Mouse (Mus musculus): ENCODE results near the gene Sco1. TPM values are rescaled to one million over a fixed set of nuclear protein-coding genes. Genes with fewer than 3 reads are reported as not detected.
"Not testable (repeated sequence)": the region's sequence is repeated elsewhere in the genome, so short reads cannot be mapped to it uniquely, and the experiment has no call there.

Sco1 gene
- total RNA-seq (2021) = 10 to 100 TPM in 1 of 2 experiments, 1 to 10 TPM in 1; 9.9 to 12.0 TPM

DNA sequence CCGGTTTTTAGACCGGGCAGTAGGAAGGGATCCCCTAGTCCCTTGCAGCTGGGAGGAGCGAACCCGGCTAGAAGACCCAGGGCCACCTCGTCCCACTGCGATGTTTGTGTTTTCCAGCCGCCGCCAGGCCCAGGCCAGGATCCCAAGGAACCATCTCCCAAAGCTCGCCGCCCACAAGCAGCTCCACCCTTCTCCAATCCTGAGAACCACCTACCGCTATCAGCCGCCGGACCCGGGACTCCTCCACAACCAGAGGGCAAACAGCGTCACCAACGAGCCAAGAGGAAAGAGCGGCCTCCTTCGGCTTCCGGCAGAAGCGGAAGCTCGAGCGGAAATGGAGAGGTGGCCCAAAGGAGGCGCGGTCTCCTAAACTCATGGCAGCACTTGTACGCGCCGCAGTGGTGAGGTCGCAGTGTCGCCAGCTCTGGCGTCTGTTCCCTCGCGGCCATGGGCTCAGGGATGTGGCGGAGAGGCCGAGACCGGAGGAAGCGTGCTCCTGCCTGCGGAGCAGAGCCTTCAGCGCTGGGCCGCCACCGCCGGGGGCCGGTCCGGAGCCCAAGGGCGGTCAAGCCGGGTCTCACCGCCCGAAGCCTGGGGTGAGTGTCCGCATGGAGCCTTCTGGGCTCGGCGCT is at the start of gene Sco1, which contains the start of gene Adprm:
Gene Sco1 (plus strand): TSS at position 350 of the 632 bp plus-strand sequence.
Gene Adprm (minus strand): TSS at position 274 of the 632 bp plus-strand sequence.
- peak; percentile 85 for DNase-seq
- intact Hi-C loops (cut with DNase I) = no loop called here

- intact Hi-C loops (cut with DNase I) = no loop called here
- peak; percentile 70 for DNase-seq
Observed at GRCm38 (mm10) chr11:67002911-67003310, 49.6 kb upstream of the Sco1 start.

- peak; percentile 74 for DNase-seq
- intact Hi-C loops (cut with DNase I) = no loop called here
Observed at GRCm38 (mm10) chr11:67007961-67008360, 44.5 kb upstream of the Sco1 start.

- intact Hi-C loops (cut with DNase I) = no loop called here
Observed at GRCm38 (mm10) chr11:67008528-67008927, 43.9 kb upstream of the Sco1 start.

DNA sequence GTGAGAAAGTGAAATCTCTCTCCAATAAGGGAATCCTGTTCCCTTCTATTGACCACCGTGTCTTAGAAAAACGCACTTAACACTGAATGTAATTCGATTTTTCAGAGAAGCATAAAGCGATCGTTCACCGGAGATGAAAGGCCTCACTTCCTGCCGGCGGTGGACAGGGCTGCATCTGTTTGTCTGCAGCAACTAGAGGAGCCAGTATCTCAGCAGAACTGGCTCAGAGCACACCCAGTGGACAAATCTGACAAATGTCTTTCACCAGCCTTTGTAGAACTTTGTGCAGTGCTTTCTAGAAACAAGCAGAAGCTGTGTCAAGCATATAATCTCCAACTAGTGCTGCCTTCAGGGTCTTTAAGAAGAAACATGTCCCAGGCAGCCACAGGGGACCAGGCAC is 42.0 kb upstream of the Sco1 start:
- peak; percentile 44 for DNase-seq
- intact Hi-C loops (cut with DNase I) = no loop called here

More at GRCm38 (mm10) chr11:67008528-67008927, 43.9 kb upstream of the Sco1 start:
- no peak for DNase-seq

- DNase-seq = no peak
- intact Hi-C loops (cut with DNase I) = no loop called here
Observed at GRCm38 (mm10) chr11:67011635-67012034, 40.8 kb upstream of the Sco1 start.

- DNase-seq = no peak
- intact Hi-C loops (cut with DNase I) = no loop called here
Observed at GRCm38 (mm10) chr11:67017801-67018591, 34.5 kb upstream of the Sco1 start.

DNA sequence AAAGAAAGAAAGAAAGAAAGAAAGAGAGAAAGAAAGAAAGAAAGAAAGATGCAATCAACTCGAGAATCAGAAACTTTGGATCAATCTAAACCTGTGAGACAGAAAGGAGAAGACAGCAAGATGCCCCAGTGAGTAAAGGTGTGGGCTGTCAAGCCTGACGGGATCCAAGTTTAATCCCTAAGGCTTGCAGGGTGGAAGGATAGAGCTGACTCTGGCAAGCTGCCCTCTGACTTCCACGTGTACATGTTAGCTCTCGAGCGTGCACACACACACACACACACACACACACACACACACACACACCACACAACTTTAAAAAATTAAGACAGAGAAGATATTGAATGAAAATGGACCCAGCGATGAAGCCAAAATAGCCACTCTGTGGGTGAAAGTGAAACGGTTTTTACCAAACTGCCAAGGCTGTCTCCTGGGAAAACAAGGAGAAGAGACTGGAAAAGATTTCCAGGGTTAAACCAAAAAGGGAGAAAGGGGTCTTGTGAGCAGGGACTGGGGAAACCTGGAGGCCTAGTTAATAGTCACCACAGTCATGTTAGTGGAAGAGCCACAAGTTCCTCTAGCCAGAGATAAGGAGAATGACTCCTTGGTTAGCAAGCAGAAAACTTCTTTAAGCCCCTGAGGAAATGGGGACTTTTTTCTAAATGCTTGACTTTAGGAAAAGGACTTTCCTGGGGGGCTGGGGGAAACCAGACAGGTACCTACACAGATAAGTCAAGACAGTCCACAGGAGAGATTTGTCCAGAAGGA is 32.6 kb upstream of the Sco1 start:
- intact Hi-C loops (cut with DNase I) = loop anchor here (2.0 kb wide), 2 partner anchors 113 to 1199 kb away; no protein-coding TSS in a partner anchor

DNA sequence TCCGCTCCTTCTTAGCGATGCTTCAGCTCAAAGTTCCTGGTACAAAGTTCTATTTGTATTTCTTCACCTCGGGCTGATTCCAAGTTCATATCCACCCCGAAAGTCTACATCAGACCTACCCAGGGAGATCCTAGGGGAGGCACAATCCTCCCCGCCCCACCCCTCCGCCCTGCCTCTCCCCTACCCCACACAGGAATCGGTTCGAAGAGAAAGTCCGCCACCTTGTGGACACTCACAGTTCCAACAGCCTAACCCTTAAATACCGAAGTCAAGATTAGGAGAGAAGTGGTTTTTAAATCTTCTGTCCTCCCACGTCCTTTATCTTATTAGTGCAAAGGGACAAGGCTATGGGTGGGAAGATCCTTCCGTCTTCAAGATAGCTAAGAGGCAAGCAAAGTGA is 31.5 kb upstream of the Sco1 start:
- intact Hi-C loops (cut with DNase I) = loop anchor here (2.0 kb wide), 2 partner anchors 114 to 1200 kb away; no protein-coding TSS in a partner anchor
- DNase-seq = peak; percentile 78

More for the DNA sequence above, 32.6 kb upstream of the Sco1 start:
- no peak for DNase-seq

DNA sequence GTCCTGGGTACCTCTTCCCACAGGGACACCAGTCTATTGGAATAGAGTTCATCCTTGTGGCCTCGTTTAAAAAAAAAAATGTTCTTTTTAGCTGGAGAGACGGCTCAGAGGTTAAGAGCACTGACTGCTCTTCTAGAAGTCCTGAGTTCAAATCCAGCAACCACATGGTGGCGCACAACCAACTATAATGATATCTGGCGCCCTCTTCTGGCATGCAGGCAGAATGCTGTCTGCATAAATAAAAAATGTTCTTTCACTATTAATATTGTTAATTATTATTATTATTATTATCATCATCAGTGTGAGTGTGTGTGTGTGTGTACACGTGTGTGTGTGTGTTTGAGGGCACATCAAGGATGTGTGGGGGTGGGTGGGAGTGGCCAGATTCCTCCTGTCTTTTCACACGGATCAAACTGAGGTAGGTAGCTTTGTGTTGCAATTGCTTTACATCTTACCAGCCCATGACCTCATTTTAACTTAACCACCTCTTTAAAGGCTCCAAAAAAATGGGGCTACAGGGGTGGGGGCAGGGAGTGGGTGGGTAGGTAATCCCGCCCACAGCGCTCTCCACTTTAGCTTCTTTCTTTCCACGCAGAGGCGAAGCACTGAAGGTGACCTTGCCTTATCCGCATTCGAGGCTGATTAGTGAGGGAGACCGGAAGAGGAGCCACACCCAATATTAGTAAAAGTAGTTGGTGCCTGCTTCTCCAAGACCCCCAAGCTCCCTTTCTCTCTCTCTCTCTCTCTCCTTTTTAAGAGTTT is 29.9 kb upstream of the Sco1 start:
- DNase-seq = no peak
- intact Hi-C loops (cut with DNase I) = no loop called here

GRCm38 (mm10) chr11:67023191-67023590 is 29.3 kb upstream of the Sco1 start:
- intact Hi-C loops (cut with DNase I); DNase-seq: not testable (repeated sequence)

DNA sequence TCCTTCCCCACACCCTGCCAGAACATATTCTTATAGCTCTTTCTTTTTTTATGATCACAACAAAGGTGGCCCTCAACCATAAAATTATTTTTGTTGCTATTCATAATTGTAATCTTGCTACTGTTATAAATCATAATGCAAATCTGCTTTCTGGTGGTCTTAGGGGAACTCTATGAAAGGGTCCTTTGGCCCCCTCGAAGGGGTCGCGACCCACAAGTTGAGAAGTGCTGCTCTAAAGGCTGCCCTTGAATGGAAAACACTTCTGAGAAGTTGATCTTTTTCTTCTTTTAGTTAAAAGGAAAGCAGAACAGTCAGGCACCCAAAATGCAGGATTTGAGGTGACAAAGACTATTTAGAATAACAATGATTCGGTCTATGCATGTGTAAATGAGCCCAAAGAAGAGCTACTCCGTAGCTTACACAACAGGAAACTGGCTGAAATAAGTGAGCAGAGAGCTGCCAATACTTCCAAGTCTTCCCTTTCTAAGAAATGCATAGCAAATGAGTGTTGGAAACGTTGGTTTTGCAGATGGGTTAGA is 28.6 kb upstream of the Sco1 start:
- DNase-seq = no peak
- intact Hi-C loops (cut with DNase I) = loop anchor here (2.0 kb wide), 1 partner anchor 61 kb away; no protein-coding TSS in a partner anchor

- intact Hi-C loops (cut with DNase I) = loop anchor here (2.0 kb wide), 1 partner anchor 60 kb away; no protein-coding TSS in a partner anchor
- peak; percentile 96 for DNase-seq
Observed at GRCm38 (mm10) chr11:67024867-67025477, 27.5 kb upstream of the Sco1 start, which contains the start of gene Tmem220. Tmem220 (plus strand) TSS chr11:67025154.

GRCm38 (mm10) chr11:67030904-67031602 is 21.4 kb upstream of the Sco1 start:
- intact Hi-C loops (cut with DNase I) = no loop called here
- no peak for DNase-seq

GRCm38 (mm10) chr11:67031603-67031915 is 20.9 kb upstream of the Sco1 start:
- no peak for DNase-seq
- intact Hi-C loops (cut with DNase I) = no loop called here

DNA sequence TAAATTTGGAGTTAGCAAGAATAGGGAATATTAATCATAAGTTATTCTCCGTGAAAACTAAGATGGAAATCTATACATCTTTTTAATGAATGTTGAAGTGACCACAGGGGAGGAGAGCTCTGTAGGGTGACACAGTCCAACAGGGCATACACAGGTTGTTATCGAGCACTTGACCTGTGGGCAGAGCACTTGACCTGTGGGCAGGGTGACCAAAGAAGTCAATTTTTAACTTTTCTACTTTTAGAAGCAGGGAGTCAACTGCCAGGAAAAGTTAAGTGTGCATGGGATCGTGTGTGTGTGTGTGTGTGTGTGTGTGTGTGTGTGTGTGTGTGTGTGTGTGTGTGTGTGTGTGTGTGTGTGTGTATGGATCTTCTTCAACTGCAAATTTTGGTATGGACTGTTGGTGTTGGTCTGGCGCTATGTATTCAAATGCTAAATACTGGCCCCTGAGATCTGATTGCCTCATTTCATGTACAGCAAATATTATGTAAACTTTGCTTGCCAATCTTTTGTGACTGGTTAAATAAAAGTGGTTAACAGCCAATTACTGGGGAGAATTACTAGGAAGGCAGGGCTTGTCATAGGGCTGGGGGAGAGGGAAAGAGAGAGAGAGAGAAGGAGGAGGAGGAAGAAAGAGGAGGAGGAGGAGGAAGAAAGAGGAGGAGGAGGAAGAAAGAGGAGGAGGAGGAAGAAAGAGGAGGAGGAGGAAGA is 17.5 kb upstream of the Sco1 start:
- intact Hi-C loops (cut with DNase I) = no loop called here

GRCm38 (mm10) chr11:67036229-67036628 is 16.2 kb upstream of the Sco1 start:
- intact Hi-C loops (cut with DNase I) = no loop called here
- DNase-seq = no peak

More for the DNA sequence above, 17.5 kb upstream of the Sco1 start:
- DNase-seq = no peak

DNA sequence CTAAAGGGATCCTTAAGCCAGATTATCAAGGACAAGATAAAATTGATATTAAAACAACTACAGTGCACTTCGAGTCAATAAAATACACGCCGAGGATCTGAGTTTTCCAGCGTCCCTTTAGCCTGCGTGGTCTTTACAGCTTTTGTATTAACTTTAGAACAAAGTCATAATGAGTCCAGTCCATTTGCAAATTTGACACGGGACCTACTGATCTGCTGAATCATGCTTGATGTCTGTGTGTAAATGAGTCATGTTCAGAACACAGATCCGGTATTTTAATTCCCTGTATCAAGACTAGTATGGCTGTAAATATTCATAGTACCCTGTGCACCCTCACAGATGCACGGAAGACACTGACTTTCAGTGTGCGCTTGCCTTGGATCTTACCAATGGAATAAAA is 15.6 kb upstream of the Sco1 start:
- intact Hi-C loops (cut with DNase I) = no loop called here
- no peak for DNase-seq
